Mouse (Mus musculus): Measurements from ENCODE around the gene Tcf15. TPM values are rescaled to one million over a fixed set of nuclear protein-coding genes. Genes with fewer than 3 reads are reported as not detected.

Tcf15 gene
- total RNA-seq, 1 experiment = 22.4 TPM

DNA sequence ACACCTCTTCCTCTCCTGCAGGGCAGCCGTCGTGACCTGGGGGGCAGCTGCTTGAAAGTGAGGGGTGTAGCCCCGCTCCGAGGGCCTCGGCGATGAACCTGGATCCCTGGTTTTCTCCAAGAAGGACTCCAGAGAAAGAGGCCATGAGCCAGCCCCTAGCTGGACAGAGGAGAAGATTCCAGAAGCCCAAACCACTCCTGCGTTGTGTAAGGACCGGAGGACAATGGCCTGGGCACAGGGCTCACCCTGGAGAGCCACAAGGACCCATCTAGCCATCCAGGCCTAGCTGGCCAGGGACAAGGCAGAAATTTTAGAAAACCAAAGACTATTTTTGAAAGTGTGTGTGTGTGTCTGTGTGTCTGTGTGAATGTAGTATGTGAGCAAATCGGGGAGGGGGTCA, 5.3 kb downstream of the Tcf15 start:
- in situ Hi-C loops (cut with MboI; ENCODE audit: low sequenced_read_pairs in 2 of 2, unreplicated experiment in 2 of 2) = no loop called here
- no peak overlapping the region for H3K27ac ChIP-seq (ENCODE audit: insufficient read depth, low read depth, low read length, poor library complexity, severe bottlenecking)
- no peak overlapping the region for H3K4me3 ChIP-seq (ENCODE audit: insufficient read depth in 1 of 2, low read depth in 1 of 2, low read length in 2 of 2, poor library complexity in 1 of 2, severe bottlenecking in 1 of 2)
- H3K9me3 ChIP-seq (ENCODE audit: control insufficient read depth, insufficient read depth, low read depth, low read length) = no peaks in the 10 kb centered on the region
- TF ChIP-seq HCFC1 (IDR thresholded peaks at IDR 0.05; ENCODE audit: borderline replicate concordance, insufficient read depth, low read length) (no peak), ZC3H11A (IDR thresholded peaks at IDR 0.05; ENCODE audit: borderline replicate concordance, low read depth, low read length) (no peak), CHD2 (IDR thresholded peaks at IDR 0.05; ENCODE audit: low read depth, low read length) (no peak)
- peaks cover 25% of the 10 kb centered on the region for H3K36me3 ChIP-seq (ENCODE audit: control insufficient read depth, insufficient read depth, low read length, poor library complexity, severe bottlenecking)
- H3K9ac ChIP-seq (ENCODE audit: insufficient read depth, low read depth, low read length, poor library complexity, severe bottlenecking) = no peak overlapping the region
- no peak for DNase-seq (ENCODE audit: low read depth, low spot score)
- H3K4me1 ChIP-seq (ENCODE audit: control insufficient read depth in 2 of 2, insufficient read depth in 2 of 2, low read length in 2 of 2, poor library complexity in 1 of 2) = peaks cover 5 to 13% of the 10 kb centered on the region in 2 experiments; a peak in 2 of 4 replicates

DNA sequence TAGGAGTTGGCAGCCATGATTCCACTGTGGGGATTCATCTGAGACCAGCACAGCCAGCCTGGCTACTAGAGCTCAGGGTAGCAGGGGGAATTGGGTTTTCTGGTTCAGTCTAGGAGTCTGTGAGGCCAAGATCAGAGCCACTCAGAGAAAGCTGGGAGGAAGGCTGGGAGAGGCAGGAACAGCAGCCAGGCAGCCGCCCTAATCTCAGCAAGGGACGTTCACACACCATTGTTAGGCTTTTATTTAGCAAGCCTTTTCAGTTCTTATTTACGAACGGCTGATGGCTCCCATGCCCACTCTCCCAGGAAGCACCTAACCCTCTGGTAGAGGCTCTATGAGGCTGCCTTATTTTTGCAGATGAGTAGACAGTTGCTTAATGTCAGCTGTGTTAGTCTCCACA, 6.5 kb downstream of the Tcf15 start:
- no peaks in the 10 kb centered on the region for H3K9me3 ChIP-seq (ENCODE audit: control insufficient read depth, insufficient read depth, low read depth, low read length)
- DNase-seq (ENCODE audit: low read depth, low spot score) = no peak
- H3K4me1 ChIP-seq (ENCODE audit: control insufficient read depth in 2 of 2, insufficient read depth in 2 of 2, low read length in 2 of 2, poor library complexity in 1 of 2) = peaks cover 7 to 17% of the 10 kb centered on the region in 2 experiments; a peak in 2 of 4 replicates
- peak overlapping the region; percentile 60; the same call in 1 of the 2 replicates for H3K27ac ChIP-seq (ENCODE audit: insufficient read depth, low read depth, low read length, poor library complexity, severe bottlenecking)
- in situ Hi-C loops (cut with MboI; ENCODE audit: low sequenced_read_pairs in 2 of 2, unreplicated experiment in 2 of 2) = no loop called here
- no peak overlapping the region for H3K4me3 ChIP-seq (ENCODE audit: insufficient read depth in 1 of 2, low read depth in 1 of 2, low read length in 2 of 2, poor library complexity in 1 of 2, severe bottlenecking in 1 of 2)
- TF ChIP-seq ZC3H11A (IDR thresholded peaks at IDR 0.05; ENCODE audit: borderline replicate concordance, low read depth, low read length) = no peak
- no peak for TF ChIP-seq ZNF384 (IDR thresholded peaks at IDR 0.05; ENCODE audit: low read depth, low read length)
- TF ChIP-seq MAFK (IDR thresholded peaks at IDR 0.05; ENCODE audit: insufficient read depth, low read depth, low read length) = no peak
- no peak for TF ChIP-seq CHD2 (IDR thresholded peaks at IDR 0.05; ENCODE audit: low read depth, low read length)
- no peak for TF ChIP-seq HCFC1 (IDR thresholded peaks at IDR 0.05; ENCODE audit: borderline replicate concordance, insufficient read depth, low read length)
- H3K36me3 ChIP-seq (ENCODE audit: control insufficient read depth, insufficient read depth, low read length, poor library complexity, severe bottlenecking) = peaks cover 25% of the 10 kb centered on the region
- no peak overlapping the region for H3K9ac ChIP-seq (ENCODE audit: insufficient read depth, low read depth, low read length, poor library complexity, severe bottlenecking)

DNA sequence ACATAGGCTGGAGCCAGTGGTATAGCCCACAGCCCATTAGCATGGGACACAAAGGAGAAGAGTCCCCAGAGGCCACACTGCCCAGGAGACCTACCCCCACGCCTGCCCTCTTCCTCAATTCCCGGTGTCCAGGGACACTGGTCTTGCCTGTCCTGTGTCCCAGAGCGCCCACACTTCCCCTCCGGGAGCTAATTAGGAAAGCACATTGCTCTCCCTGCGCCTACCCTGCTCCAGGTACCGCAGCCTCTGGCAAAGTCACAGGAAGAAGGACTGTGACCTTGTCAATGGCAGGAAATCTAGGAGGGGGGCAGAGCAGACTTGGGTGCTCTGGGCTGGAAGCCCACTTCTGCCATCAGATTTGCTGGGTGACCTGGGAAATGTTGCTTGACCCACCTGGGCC, 7.0 kb downstream of the Tcf15 start:
- no peaks in the 10 kb centered on the region for H3K9me3 ChIP-seq (ENCODE audit: control insufficient read depth, insufficient read depth, low read depth, low read length)
- H3K27ac ChIP-seq (ENCODE audit: insufficient read depth, low read depth, low read length, poor library complexity, severe bottlenecking) = peak overlapping the region; percentile 60
- H3K9ac ChIP-seq (ENCODE audit: insufficient read depth, low read depth, low read length, poor library complexity, severe bottlenecking) = no peak overlapping the region
- H3K4me3 ChIP-seq (ENCODE audit: insufficient read depth in 1 of 2, low read depth in 1 of 2, low read length in 2 of 2, poor library complexity in 1 of 2, severe bottlenecking in 1 of 2) = no peak overlapping the region; a peak in 1 of 4 replicates
- no peak for TF ChIP-seq ZC3H11A (IDR thresholded peaks at IDR 0.05; ENCODE audit: borderline replicate concordance, low read depth, low read length)
- no peak for TF ChIP-seq HCFC1 (IDR thresholded peaks at IDR 0.05; ENCODE audit: borderline replicate concordance, insufficient read depth, low read length)
- TF ChIP-seq ZNF384 (IDR thresholded peaks at IDR 0.05; ENCODE audit: low read depth, low read length) = no peak
- TF ChIP-seq MAFK (IDR thresholded peaks at IDR 0.05; ENCODE audit: insufficient read depth, low read depth, low read length) = no peak
- no peak for TF ChIP-seq CHD2 (IDR thresholded peaks at IDR 0.05; ENCODE audit: low read depth, low read length)
- H3K36me3 ChIP-seq (ENCODE audit: control insufficient read depth, insufficient read depth, low read length, poor library complexity, severe bottlenecking) = peaks cover 25% of the 10 kb centered on the region
- peaks cover 8 to 22% of the 10 kb centered on the region in 2 experiments; a peak in 2 of 4 replicates for H3K4me1 ChIP-seq (ENCODE audit: control insufficient read depth in 2 of 2, insufficient read depth in 2 of 2, low read length in 2 of 2, poor library complexity in 1 of 2)
- no peak for DNase-seq (ENCODE audit: low read depth, low spot score)
- in situ Hi-C loops (cut with MboI; ENCODE audit: low sequenced_read_pairs in 2 of 2, unreplicated experiment in 2 of 2) = no loop called here

DNA sequence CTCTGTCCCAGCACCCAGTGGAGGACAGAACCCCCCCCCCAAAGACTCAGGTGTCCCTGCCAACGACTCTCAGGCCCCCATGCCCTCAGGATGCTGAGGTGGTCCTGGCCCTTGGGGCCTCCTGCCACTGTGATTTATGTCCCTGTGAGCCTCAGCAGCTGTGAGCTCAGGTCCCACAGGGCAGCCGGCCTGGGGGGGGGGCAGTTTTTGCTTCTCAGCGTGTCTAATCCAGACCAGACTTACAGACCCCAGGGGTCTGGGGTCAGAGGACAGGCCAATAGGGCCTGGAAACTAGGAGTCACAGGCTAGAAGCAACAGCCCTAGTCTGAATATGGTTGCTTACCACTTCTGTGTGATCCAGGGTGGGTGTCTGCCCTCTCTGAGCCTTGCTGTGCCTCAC, 10.0 kb downstream of the Tcf15 start:
- no peaks in the 10 kb centered on the region for H3K9me3 ChIP-seq (ENCODE audit: control insufficient read depth, insufficient read depth, low read depth, low read length)
- peaks cover 9 to 26% of the 10 kb centered on the region in 2 experiments; a peak in 2 of 4 replicates for H3K4me1 ChIP-seq (ENCODE audit: control insufficient read depth in 2 of 2, insufficient read depth in 2 of 2, low read length in 2 of 2, poor library complexity in 1 of 2)
- DNase-seq (ENCODE audit: low read depth, low spot score) = no peak
- TF ChIP-seq MAFK (IDR thresholded peaks at IDR 0.05; ENCODE audit: insufficient read depth, low read depth, low read length) (no peak), CHD2 (IDR thresholded peaks at IDR 0.05; ENCODE audit: low read depth, low read length) (no peak), HCFC1 (IDR thresholded peaks at IDR 0.05; ENCODE audit: borderline replicate concordance, insufficient read depth, low read length) (no peak), ZC3H11A (IDR thresholded peaks at IDR 0.05; ENCODE audit: borderline replicate concordance, low read depth, low read length) (no peak), ZNF384 (IDR thresholded peaks at IDR 0.05; ENCODE audit: low read depth, low read length) (no peak)
- H3K27ac ChIP-seq (ENCODE audit: insufficient read depth, low read depth, low read length, poor library complexity, severe bottlenecking) = no peak overlapping the region
- in situ Hi-C loops (cut with MboI; ENCODE audit: low sequenced_read_pairs in 2 of 2, unreplicated experiment in 2 of 2) = no loop called here
- no peak overlapping the region for H3K9ac ChIP-seq (ENCODE audit: insufficient read depth, low read depth, low read length, poor library complexity, severe bottlenecking)
- no peak overlapping the region for H3K4me3 ChIP-seq (ENCODE audit: insufficient read depth in 1 of 2, low read depth in 1 of 2, low read length in 2 of 2, poor library complexity in 1 of 2, severe bottlenecking in 1 of 2)
- H3K36me3 ChIP-seq (ENCODE audit: control insufficient read depth, insufficient read depth, low read length, poor library complexity, severe bottlenecking) = peaks cover 9% of the 10 kb centered on the region

All from ES-E14 (cell line).